Mouse (Mus musculus) liver, embryonic 14.5 days (tissue): ENCODE measurements around the gene Asna1. TPM values are rescaled to one million over a fixed set of nuclear protein-coding genes. Genes with fewer than 3 reads are reported as not detected.

Experiments
- ATAC-seq: fragments of 200-750 bp; cut with Nextera tagmentation; 2 replicates; pipeline ENCODE4 v1.8.0; 2017; ENCODE audit warnings: moderate number of reproducible peaks, mild to moderate bottlenecking, moderate library complexity; ENCODE audit not compliant: insufficient read depth
- DNase-seq, 3 experiments: peaks; one replicate each; pipeline ENCODE4 v3.0.0-alpha.2; 2012 to 2013; ENCODE audit warnings: low read depth in 3 of 3, low spot score in 3 of 3
- H3K27ac ChIP-seq: fragments of 300-500 bp; sonication (generic); 2 replicates; pipeline ENCODE4 v1.5.1; 2014; ENCODE audit warnings: moderate library complexity, mild to moderate bottlenecking, control low read depth, inconsistent platforms
- H3K27me3 ChIP-seq: fragments of 300-500 bp; sonication (generic); 2 replicates; pipeline ENCODE4 v1.6.1; 2014; ENCODE audit warnings: mild to moderate bottlenecking, low read length, moderate library complexity; ENCODE audit not compliant: control insufficient read depth, insufficient read depth
- H3K36me3 ChIP-seq: fragments of 300-500 bp; sonication (generic); replicated peaks from 2 replicates; pipeline ENCODE4 v1.6.1; 2014; ENCODE audit warnings: low read depth; ENCODE audit not compliant: control insufficient read depth, insufficient read depth
- H3K4me1 ChIP-seq, 2 experiments: fragments of 200-500 bp in 1 of 2; fragments of 300-500 bp in 1 of 2; sonication (generic) in 1 of 2; replicated peaks; 2 replicates each; pipeline ENCODE4 v1.6.1; 2012 to 2014; ENCODE audit warnings: antibody characterized with exemption in 1 of 2, inconsistent platforms in 1 of 2, low read length in 1 of 2; ENCODE audit not compliant: control insufficient read depth in 2 of 2, insufficient read depth in 2 of 2
- H3K4me2 ChIP-seq: fragments of 300-500 bp; sonication (generic); 2 replicates; pipeline ENCODE4 v1.6.1; 2014; ENCODE audit warnings: low read depth, mild to moderate bottlenecking, control low read depth, moderate library complexity
- H3K4me3 ChIP-seq, 2 experiments: fragments of 200-500 bp in 1 of 2; fragments of 300-500 bp in 1 of 2; sonication (generic) in 1 of 2; 2 replicates each; pipeline ENCODE4 v1.5.1; 2012 to 2014; ENCODE audit warnings: low read depth in 2 of 2, low read length in 2 of 2, mild to moderate bottlenecking in 2 of 2, control low read depth in 1 of 2, inconsistent platforms in 1 of 2, moderate library complexity in 1 of 2; ENCODE audit not compliant: insufficient read depth in 1 of 2
- H3K9ac ChIP-seq: fragments of 300-500 bp; sonication (generic); replicated peaks from 2 replicates; pipeline ENCODE4 v1.6.1; 2014; ENCODE audit warnings: mild to moderate bottlenecking, control low read depth, moderate library complexity
- H3K9me3 ChIP-seq: fragments of 300-500 bp; sonication (generic); 2 replicates; pipeline ENCODE4 v1.6.1; 2016; ENCODE audit warnings: low read length, mixed read lengths; ENCODE audit not compliant: control insufficient read depth
- CTCF ChIP-seq: IDR thresholded peaks from 2 replicates; pipeline ENCODE4 v1.5.1; 2016; ENCODE audit warnings: antibody characterized with exemption, low read depth, control low read depth
- EP300 ChIP-seq: IDR thresholded peaks from 2 replicates; pipeline ENCODE4 v1.6.1; 2016; ENCODE audit warnings: antibody characterized with exemption, low read depth
- WGBS: fragments of 180-500 bp; shearing (Covaris S2); extraction: QIAGEN DNeasy Blood & Tissue Kit; methylation state at CpG from one replicate; pipeline ENCODE4 v1.1.7; 2014; ENCODE audit not compliant: insufficient replicate concordance; 5-methylcytosine and 5-hydroxymethylcytosine counted together
- polyA plus RNA-seq, 2 experiments: library from polyadenylated mRNA; depleted of rRNA in 1 of 2; stranded (reverse) in 1 of 2; unstranded in 1 of 2; fragments of >200 nt; fragmentation: Nextera tagmentation in 1 of 2; extraction: Ambion mirVana in 1 of 2; gene quantifications; 2 replicates each; pipeline versions ENCODE4 v1.2.1 to v1.2.3; 2012 to 2014

The Asna1 gene
- polyA plus RNA-seq, 2 experiments: 56.9 to 85.3 TPM

DNA sequence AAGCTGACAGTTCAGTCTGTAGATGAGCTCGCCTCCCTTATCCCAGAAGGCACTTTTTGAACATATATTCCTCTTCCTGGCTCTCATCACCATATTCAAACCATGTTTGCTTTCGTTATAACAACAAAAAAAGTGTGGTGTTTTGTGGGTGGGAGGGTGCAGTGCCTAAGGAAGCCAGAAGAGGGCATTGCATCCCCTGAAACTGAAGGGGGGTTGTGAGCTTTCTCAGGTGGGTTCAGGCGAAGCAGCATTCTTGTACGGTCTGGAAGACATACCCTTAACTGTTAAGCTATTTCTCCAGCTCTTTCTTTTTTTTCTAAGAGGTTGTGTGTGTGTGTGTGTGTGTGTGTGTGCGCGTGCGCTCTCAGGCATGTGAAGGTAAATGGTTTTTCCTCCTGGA, 49.6 kb downstream of the Asna1 start:
- DNase-seq (no peak), ATAC-seq (no peak)
- peak overlapping the region; percentile 53 for H3K9ac ChIP-seq
- H3K27ac ChIP-seq: peak overlapping the region; percentile 97
- peak overlapping the region; percentile 44 to 89 for H3K4me3 ChIP-seq
- whole genome bisulfite sequencing: 28% methylated on average over 7 of the region's 7 CpGs
- H3K4me2 ChIP-seq: peak overlapping the region; percentile 95
- H3K4me1 ChIP-seq: peaks cover 50 to 51% of the 10 kb centered on the region in 2 experiments
- H3K27me3 ChIP-seq: no peaks in the 10 kb centered on the region
- peaks cover 44% of the 10 kb centered on the region for H3K36me3 ChIP-seq
- H3K9me3 ChIP-seq: no peaks in the 10 kb centered on the region
- TF ChIP-seq EP300 (0 out of 2 replicates have a peak, but pooled peaks have one; percentile 19), CTCF (peak; percentile 93)

DNA sequence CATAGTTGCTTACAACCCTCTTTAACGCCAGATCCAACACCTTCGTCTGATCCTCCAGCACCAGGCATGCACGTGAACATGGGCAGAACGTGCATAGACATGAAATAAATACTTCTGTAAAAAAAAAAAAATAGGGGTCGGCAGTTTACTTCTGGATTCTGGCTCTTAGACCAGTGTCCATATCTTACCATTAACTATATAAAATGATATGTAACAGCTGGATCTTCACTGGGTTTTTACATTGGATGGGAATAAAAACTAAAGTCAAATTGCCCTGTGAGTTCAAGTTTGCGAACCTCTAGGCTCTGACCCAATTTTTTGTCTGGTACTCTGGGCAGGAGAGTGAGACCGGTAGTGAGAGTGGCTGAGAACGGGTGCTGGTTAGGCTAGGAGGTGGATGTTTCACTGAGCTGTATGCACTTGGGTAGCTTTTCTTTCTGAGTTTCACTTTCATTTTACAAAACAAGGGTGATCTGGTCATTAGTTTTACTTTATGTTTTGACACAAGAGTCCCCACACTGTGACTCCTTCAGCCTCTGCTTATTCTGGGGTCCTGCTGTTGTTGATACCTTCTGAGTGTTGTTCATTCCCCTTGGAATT, 50.4 kb downstream of the Asna1 start:
- DNase-seq (no peak), ATAC-seq (no peak)
- Histone ChIP-seq H3K9me3 (no peaks in the 10 kb centered on the region), H3K4me2 (peak overlapping the region; percentile 95), H3K4me1 (peaks cover 46 to 49% of the 10 kb centered on the region in 2 experiments), H3K27ac (peak overlapping the region; percentile 97), H3K27me3 (no peaks in the 10 kb centered on the region), H3K9ac (peak overlapping the region; percentile 35), H3K4me3 (peak overlapping the region; percentile 44 to 89; a peak in 3 of 4 replicates), H3K36me3 (peaks cover 48% of the 10 kb centered on the region)
- TF ChIP-seq CTCF (no peak), EP300 (peak; percentile 5; the same call in 1 of the 2 replicates)
- 68% methylated on average over 8 of the region's 8 CpGs for WGBS

DNA sequence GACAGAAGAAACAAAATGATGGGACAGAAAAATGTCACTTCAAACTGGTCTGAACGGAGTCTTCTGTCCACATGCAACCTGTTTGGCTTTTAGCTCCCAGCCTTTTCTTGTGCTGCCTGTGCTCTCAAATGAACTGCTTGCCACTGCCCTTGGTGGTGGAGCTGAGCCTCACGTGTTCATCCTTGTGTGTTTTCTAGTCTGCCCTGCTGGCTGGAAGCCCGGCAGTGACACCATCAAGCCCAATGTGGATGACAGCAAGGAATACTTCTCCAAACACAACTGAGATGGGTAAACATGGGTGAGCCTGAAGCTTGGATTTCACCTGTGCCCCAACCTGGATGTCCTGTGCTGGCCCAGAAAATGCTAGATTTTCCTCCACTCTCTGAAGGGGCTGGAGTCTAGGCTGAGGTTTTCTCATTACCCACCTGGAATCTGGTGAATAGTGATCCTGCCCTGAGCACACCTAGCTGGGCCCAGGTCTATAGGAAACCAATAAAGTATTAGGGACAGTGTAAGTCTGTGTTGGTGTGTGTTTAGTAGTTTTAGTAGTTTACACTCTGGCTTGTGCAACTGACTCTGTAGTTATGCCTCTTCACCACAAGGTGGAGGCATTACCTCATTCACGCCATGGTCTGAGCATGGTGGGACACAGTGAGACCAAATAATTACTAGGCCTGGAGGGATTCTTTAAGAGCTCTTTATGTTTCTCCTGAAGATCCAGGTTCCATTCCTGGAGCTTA, 51.1 kb downstream of the Asna1 start:
- no peaks in the 10 kb centered on the region for H3K9me3 ChIP-seq
- H3K27ac ChIP-seq: peak overlapping the region; percentile 97
- 65% methylated on average over 4 of the region's 4 CpGs for WGBS
- H3K4me1 ChIP-seq: peaks cover 39 to 44% of the 10 kb centered on the region in 2 experiments
- ATAC-seq (no peak), DNase-seq (no peak)
- peaks cover 48% of the 10 kb centered on the region for H3K36me3 ChIP-seq
- H3K27me3 ChIP-seq: no peaks in the 10 kb centered on the region
- TF ChIP-seq CTCF (peak; percentile 91), EP300 (0 out of 2 replicates have a peak, but pooled peaks have one; percentile 17)
- H3K9ac ChIP-seq: peak overlapping the region; percentile 92; the same call in 1 of the 2 replicates
- H3K4me3 ChIP-seq: peak overlapping the region; percentile 13 to 89; a peak in 3 of 4 replicates
- H3K4me2 ChIP-seq: peak overlapping the region; percentile 95

DNA sequence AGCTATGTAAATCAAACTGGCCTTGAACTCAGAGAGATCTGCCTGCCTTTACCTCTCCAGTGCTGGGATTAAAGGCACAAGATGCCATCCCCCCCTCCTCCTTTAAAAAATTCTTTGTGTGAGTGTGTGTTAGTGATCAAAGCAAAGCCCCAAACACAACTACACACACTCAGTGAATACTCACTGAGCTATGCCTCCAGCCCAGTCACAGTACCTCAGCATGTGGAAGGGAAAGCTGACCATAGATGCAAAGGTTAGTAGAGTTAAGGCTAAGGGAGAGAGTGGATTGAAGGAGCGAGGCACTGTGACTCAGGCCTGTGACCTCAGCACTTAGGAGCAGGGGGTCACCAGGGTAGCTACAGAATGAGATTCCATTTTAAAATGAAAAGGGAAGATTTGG, 52.0 kb downstream of the Asna1 start:
- Histone ChIP-seq H3K27me3 (no peaks in the 10 kb centered on the region), H3K27ac (peak overlapping the region; percentile 97), H3K36me3 (peaks cover 48% of the 10 kb centered on the region), H3K9ac (peak overlapping the region; percentile 92), H3K4me2 (peak overlapping the region; percentile 95), H3K9me3 (no peaks in the 10 kb centered on the region), H3K4me3 (peak overlapping the region; percentile 13 to 89; a peak in 3 of 4 replicates), H3K4me1 (peaks cover 42 to 48% of the 10 kb centered on the region in 2 experiments)
- ATAC-seq (no peak), DNase-seq (no peak)
- 88% methylated on average over 1 of the region's 1 CpGs for WGBS
- TF ChIP-seq EP300 (no peak), CTCF (no peak)

DNA sequence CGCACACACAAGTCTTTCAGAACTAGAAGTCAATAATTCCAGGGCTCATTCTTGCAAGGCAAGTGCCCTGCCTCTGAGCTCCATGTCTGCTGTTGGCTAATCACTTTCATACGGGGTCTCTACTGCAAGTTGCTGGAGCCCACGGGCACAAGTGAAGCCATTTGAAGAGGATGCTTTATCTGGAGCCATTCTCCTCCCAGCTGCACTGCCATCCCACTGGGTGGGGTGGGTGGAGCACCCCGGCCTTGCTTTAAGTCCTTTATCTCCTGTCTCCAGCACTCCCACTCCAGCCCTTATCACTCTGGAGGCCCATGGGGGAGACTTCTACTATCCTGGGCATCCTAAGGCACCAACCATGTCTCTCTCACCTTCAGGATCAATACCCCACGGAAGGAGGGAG, 54.2 kb downstream of the Asna1 start:
- peak overlapping the region; percentile 89 to 94 for H3K4me3 ChIP-seq
- H3K36me3 ChIP-seq: peaks cover 48% of the 10 kb centered on the region
- TF ChIP-seq CTCF (no peak), EP300 (peak; percentile 94)
- DNase-seq (peak; percentile 95 to 97 (median 96)), ATAC-seq (peak; percentile 80)
- H3K9me3 ChIP-seq: no peaks in the 10 kb centered on the region
- H3K27me3 ChIP-seq: no peaks in the 10 kb centered on the region
- H3K9ac ChIP-seq: peak overlapping the region; percentile 92
- H3K27ac ChIP-seq: peak overlapping the region; percentile 97
- H3K4me1 ChIP-seq: peaks cover 54 to 67% of the 10 kb centered on the region in 2 experiments
- WGBS: 16% methylated on average over 5 of the region's 5 CpGs
- H3K4me2 ChIP-seq: peak overlapping the region; percentile 95
